In genomic region chr1:189513358-189513757, GRCm38 (mm10) we compare ENCODE assay signal across 15 mouse cellular contexts.
"Had no signal": no experiment of that assay in that cellular context is flagged by ENCODE, and none has a peak within 500 bp of the region (broad histone marks: within the 10 kb centered on the region; RNA-seq: fewer than 3 reads in every experiment).

No protein-coding gene starts in this region.

- H3K9me3 ChIP-seq: neural tube, embryonic 15.5 days; stomach, embryonic 15.5 days had no signal

- H3K27ac ChIP-seq: neural tube, embryonic 13.5 days; neural tube, embryonic 15.5 days; stomach, embryonic 15.5 days; stomach, postnatal 0 days had no signal

- H3K36me3 ChIP-seq: neural tube, embryonic 13.5 days; neural tube, embryonic 15.5 days; stomach, embryonic 15.5 days had no signal

- H3K4me2 ChIP-seq: neural tube, embryonic 13.5 days; neural tube, embryonic 15.5 days; stomach, embryonic 15.5 days had no signal

- H3K27me3 ChIP-seq: neural tube, embryonic 13.5 days; neural tube, embryonic 15.5 days; stomach, embryonic 15.5 days had no signal

- H3K4me1 ChIP-seq: neural tube, embryonic 13.5 days; neural tube, embryonic 15.5 days; stomach, embryonic 15.5 days had no signal

- H3K9ac ChIP-seq: neural tube, embryonic 13.5 days; neural tube, embryonic 15.5 days; stomach, embryonic 15.5 days had no signal

- DNase-seq: right cerebral cortex, adult 18-20 months; right cerebral cortex, postnatal 14 days; right cerebral cortex, postnatal 25 days; right cerebral cortex, postnatal 4 days; spleen, adult 18-20 months; thymus, adult 18-20 months; thymus, adult 2 months; thymus, postnatal 14 days; thymus, postnatal 25 days; thymus, postnatal 36 days; thymus, postnatal 4 days had no signal

- H3K4me3 ChIP-seq: neural tube, embryonic 13.5 days; neural tube, embryonic 15.5 days; stomach, embryonic 15.5 days had no signal
